In genomic region chr12:100275850-100276249, GRCm38 (mm10) we compare ENCODE assay signal across 8 mouse cellular contexts.
DNase-seq lines count a peak whose midpoint lies in the region; ATAC-seq and TF ChIP-seq lines count a peak whose summit lies in the region.

No protein-coding gene starts in this region.

- TF ChIP-seq CTCF in forebrain, postnatal 0 days (IDR thresholded peaks at IDR 0.05; ENCODE audit: low read depth) = no peak
- TF ChIP-seq CTCF in MEL (IDR thresholded peaks at IDR 0.05 in 2 of 3, conservative IDR thresholded peaks at IDR 0.05 in 1 of 3; ENCODE audit: control insufficient read depth in 1 of 3, insufficient read depth in 1 of 3, low read depth in 2 of 3, low read length in 3 of 3, poor library complexity in 1 of 3, severe bottlenecking in 1 of 3) = no peak
- TF ChIP-seq CTCF in kidney, postnatal 0 days (IDR thresholded peaks at IDR 0.05; ENCODE audit: low read depth) = no peak
- no peak for TF ChIP-seq CTCF in midbrain, postnatal 0 days (IDR thresholded peaks at IDR 0.05)

- ATAC-seq in forebrain, postnatal 0 days = no peak
- no peak for ATAC-seq in forebrain, embryonic 16.5 days
- no peak for ATAC-seq in kidney, postnatal 0 days (replicated peaks; ENCODE audit: low FRiP score, low read depth)
- 0 out of 2 replicates have a peak, but pooled peaks have one; percentile 11 for ATAC-seq in midbrain, postnatal 0 days (ENCODE audit: low FRiP score)
- ATAC-seq in frontal cortex, adult (ENCODE audit: low TSS enrichment) = no peak

- no peak for TF ChIP-seq RAD21 in MEL (IDR thresholded peaks at IDR 0.05; ENCODE audit: low read depth, low read length)

- no peak for TF ChIP-seq EP300 in MEL (IDR thresholded peaks at IDR 0.05; ENCODE audit: low read depth in 1 of 2, low read length in 2 of 2)

- no peak overlapping the region for H3K4me3 ChIP-seq in forebrain, postnatal 0 days (ENCODE audit: low read depth, low read length)
- no peak overlapping the region for H3K4me3 ChIP-seq in forebrain, embryonic 16.5 days (replicated peaks; ENCODE audit: low read length)
- no peak overlapping the region for H3K4me3 ChIP-seq in MEL (ENCODE audit: control insufficient read depth in 1 of 2, insufficient read depth in 1 of 2, low read depth in 2 of 2, low read length in 2 of 2)
- no peak overlapping the region for H3K4me3 ChIP-seq in kidney, postnatal 0 days (replicated peaks; ENCODE audit: low read depth, low read length)
- H3K4me3 ChIP-seq in midbrain, postnatal 0 days (ENCODE audit: low read depth, low read length) = no peak overlapping the region

- H3K36me3 ChIP-seq in forebrain, postnatal 0 days (ENCODE audit: insufficient read depth) = no peaks in the 10 kb centered on the region
- H3K36me3 ChIP-seq in forebrain, embryonic 16.5 days (ENCODE audit: control insufficient read depth, insufficient read depth) = no peaks in the 10 kb centered on the region
- H3K36me3 ChIP-seq in MEL (ENCODE audit: control insufficient read depth in 1 of 2, insufficient read depth in 2 of 2, low read length in 2 of 2) = peaks cover 0 to 26% of the 10 kb centered on the region in 2 experiments; a peak in 2 of 4 replicates
- no peaks in the 10 kb centered on the region for H3K36me3 ChIP-seq in kidney, postnatal 0 days (ENCODE audit: insufficient read depth, low read length)
- no peaks in the 10 kb centered on the region for H3K36me3 ChIP-seq in midbrain, postnatal 0 days (ENCODE audit: insufficient read depth, low read length)

- DNase-seq in forebrain, postnatal 0 days = no peak
- peak; percentile 47 for DNase-seq in MEL (ENCODE audit: low read depth, low spot score)
- peak; percentile 63 to 86 for DNase-seq in gastrocnemius, postnatal 4 days (ENCODE audit: low spot score in 2 of 2)
- DNase-seq in kidney, postnatal 0 days (ENCODE audit: low spot score) = peak; percentile 43
- DNase-seq in midbrain, postnatal 0 days (ENCODE audit: low spot score) = peak; percentile 76
- no peak for DNase-seq in frontal cortex, postnatal 10 days (ENCODE audit: low spot score in 2 of 2)

- H3K27me3 ChIP-seq in forebrain, postnatal 0 days (ENCODE audit: insufficient read depth, low read length) = no peaks in the 10 kb centered on the region
- H3K27me3 ChIP-seq in forebrain, embryonic 16.5 days (replicated peaks; ENCODE audit: control insufficient read depth, insufficient read depth, low read length) = no peaks in the 10 kb centered on the region
- H3K27me3 ChIP-seq in MEL (ENCODE audit: control insufficient read depth in 1 of 2, insufficient read depth in 2 of 2, low read length in 2 of 2) = no peaks in the 10 kb centered on the region
- H3K27me3 ChIP-seq in kidney, postnatal 0 days (ENCODE audit: insufficient read depth, low read length) = no peaks in the 10 kb centered on the region
- H3K27me3 ChIP-seq in midbrain, postnatal 0 days (ENCODE audit: insufficient read depth, low read length) = no peaks in the 10 kb centered on the region

- no peaks in the 10 kb centered on the region for H3K9me3 ChIP-seq in forebrain, postnatal 0 days (ENCODE audit: low read length)
- no peaks in the 10 kb centered on the region for H3K9me3 ChIP-seq in forebrain, embryonic 16.5 days (ENCODE audit: control insufficient read depth, low read length)
- no peaks in the 10 kb centered on the region for H3K9me3 ChIP-seq in MEL (replicated peaks; ENCODE audit: insufficient read depth, low read length)
- H3K9me3 ChIP-seq in kidney, postnatal 0 days (replicated peaks; ENCODE audit: low read length) = no peaks in the 10 kb centered on the region
- no peaks in the 10 kb centered on the region for H3K9me3 ChIP-seq in midbrain, postnatal 0 days (ENCODE audit: low read length)

- peak overlapping the region; percentile 83 for H3K27ac ChIP-seq in forebrain, postnatal 0 days (ENCODE audit: low read depth, low read length)
- no peak overlapping the region; the same call in 1 of the 2 replicates for H3K27ac ChIP-seq in forebrain, embryonic 16.5 days (ENCODE audit: low read length)
- peak overlapping the region; percentile 64 for H3K27ac ChIP-seq in MEL (ENCODE audit: control insufficient read depth, low read depth, low read length)
- no peak overlapping the region for H3K27ac ChIP-seq in kidney, postnatal 0 days
- H3K27ac ChIP-seq in midbrain, postnatal 0 days (ENCODE audit: low read depth, low read length) = peak overlapping the region; percentile 7; the same call in 1 of the 2 replicates

- no peaks in the 10 kb centered on the region for H3K79me2 ChIP-seq in MEL (ENCODE audit: control insufficient read depth, insufficient read depth, low read length, poor library complexity)

- no peak for TF ChIP-seq POLR2A in MEL (IDR thresholded peaks at IDR 0.05; ENCODE audit: control insufficient read depth in 1 of 2, insufficient read depth in 1 of 2, low read depth in 1 of 2, low read length in 2 of 2, poor library complexity in 1 of 2)

- peaks cover 29% of the 10 kb centered on the region for H3K4me1 ChIP-seq in forebrain, postnatal 0 days (ENCODE audit: insufficient read depth)
- peaks cover 15% of the 10 kb centered on the region for H3K4me1 ChIP-seq in forebrain, embryonic 16.5 days (replicated peaks; ENCODE audit: control insufficient read depth, insufficient read depth, low read length)
- H3K4me1 ChIP-seq in MEL (ENCODE audit: control insufficient read depth in 1 of 2, insufficient read depth in 2 of 2, low read length in 2 of 2) = peaks cover 8 to 33% of the 10 kb centered on the region in 2 experiments
- H3K4me1 ChIP-seq in kidney, postnatal 0 days (replicated peaks; ENCODE audit: insufficient read depth, low read length) = 0 out of 2 replicates have a peak, but pooled peaks cover 5% of the 10 kb centered on the region
- peaks cover 16% of the 10 kb centered on the region; the same call in 1 of the 2 replicates for H3K4me1 ChIP-seq in midbrain, postnatal 0 days (ENCODE audit: insufficient read depth, low read length)

- H3K4me2 ChIP-seq in forebrain, postnatal 0 days (ENCODE audit: low read depth) = no peak overlapping the region
- H3K4me2 ChIP-seq in forebrain, embryonic 16.5 days (ENCODE audit: low read length) = no peak overlapping the region
- no peak overlapping the region for H3K4me2 ChIP-seq in kidney, postnatal 0 days (ENCODE audit: low read length)
- H3K4me2 ChIP-seq in midbrain, postnatal 0 days (ENCODE audit: low read depth, low read length, poor library complexity, severe bottlenecking) = no peak overlapping the region

- WGBS in forebrain, postnatal 0 days = 66% methylated on average over 5 of the region's 5 CpGs
- WGBS in forebrain, embryonic 16.5 days = 72% methylated on average over 5 of the region's 5 CpGs
- WGBS in kidney, postnatal 0 days = 68% methylated on average over 5 of the region's 5 CpGs
- 64% methylated on average over 5 of the region's 5 CpGs for WGBS in midbrain, postnatal 0 days

- H3K9ac ChIP-seq in forebrain, postnatal 0 days = no peak overlapping the region
- no peak overlapping the region for H3K9ac ChIP-seq in forebrain, embryonic 16.5 days (replicated peaks; ENCODE audit: low read depth, low read length)
- no peak overlapping the region for H3K9ac ChIP-seq in MEL (ENCODE audit: control insufficient read depth, low read depth, low read length, poor library complexity, severe bottlenecking)
- no peak overlapping the region for H3K9ac ChIP-seq in kidney, postnatal 0 days (ENCODE audit: low read depth, low read length)
- H3K9ac ChIP-seq in midbrain, postnatal 0 days (replicated peaks; ENCODE audit: low read length, poor library complexity, severe bottlenecking) = no peak overlapping the region

TF ChIP-seq in MEL, 35 proteins besides CTCF, POLR2A, EP300 and RAD21:
- TF ChIP-seq NELFE (IDR thresholded peaks at IDR 0.05; ENCODE audit: low read depth, low read length) (no peak), POLR2AphosphoS2 (IDR thresholded peaks at IDR 0.05; ENCODE audit: low read length) (no peak), KAT2A (conservative IDR thresholded peaks at IDR 0.05; ENCODE audit: low read depth, low read length) (no peak), SMC3 (IDR thresholded peaks at IDR 0.05; ENCODE audit: low read depth, low read length) (no peak), TBP (IDR thresholded peaks at IDR 0.05; ENCODE audit: low read depth, low read length) (no peak), SIN3A (IDR thresholded peaks at IDR 0.05; ENCODE audit: low read length) (no peak), NRF1 (IDR thresholded peaks at IDR 0.05; ENCODE audit: insufficient read depth, low read depth, low read length, poor library complexity, severe bottlenecking) (no peak), ZNF384 (IDR thresholded peaks at IDR 0.05; ENCODE audit: low read depth, low read length) (no peak), MYC (IDR thresholded peaks at IDR 0.05; ENCODE audit: low read depth, low read length) (no peak), USF2 (IDR thresholded peaks at IDR 0.05; ENCODE audit: borderline replicate concordance in 1 of 2, insufficient read depth in 1 of 2, low read depth in 1 of 2, low read length in 2 of 2) (no peak), CHD2 (IDR thresholded peaks at IDR 0.05; ENCODE audit: low read length) (no peak), MAZ (IDR thresholded peaks at IDR 0.05; ENCODE audit: low read depth, low read length) (no peak), ZMIZ1 (IDR thresholded peaks at IDR 0.05; ENCODE audit: low read depth, low read length) (no peak), POLR2AphosphoS5 (IDR thresholded peaks at IDR 0.05; ENCODE audit: borderline replicate concordance, low read depth, low read length) (no peak), BHLHE40 (IDR thresholded peaks at IDR 0.05; ENCODE audit: borderline replicate concordance, low read depth, low read length) (no peak), UBTF (IDR thresholded peaks at IDR 0.05; ENCODE audit: borderline replicate concordance, insufficient read depth, low read depth, low read length) (no peak)

Comparison
In these comparisons a context has a peak if more than half of its experiments do, and no peak if none do; other contexts are left out.
1. H3K27ac ChIP-seq: peak in forebrain, postnatal 0 days (single experiment), MEL (single experiment) and midbrain, postnatal 0 days (single experiment); none in forebrain, embryonic 16.5 days (single experiment) and kidney, postnatal 0 days (single experiment).
2. DNase-seq: peak in MEL (single experiment), gastrocnemius, postnatal 4 days (2 of 2), kidney, postnatal 0 days (single experiment) and midbrain, postnatal 0 days (single experiment); none in forebrain, postnatal 0 days (single experiment) and frontal cortex, postnatal 10 days (0 of 2).